Mouse (Mus musculus) CH12.LX (cell line): Measurements from ENCODE around the gene Per1.

Experiments used
- CTCF ChIP-seq, 2 experiments: IDR thresholded peaks in 1 of 2; conservative IDR thresholded peaks in 1 of 2; 2 replicates each; pipeline ENCODE4 v1.5.1; 2011 to 2012; ENCODE audit warnings: low read depth in 2 of 2, low read length in 2 of 2, improper control_type of control experiment in 1 of 2, inconsistent platforms in 1 of 2, mild to moderate bottlenecking in 1 of 2, moderate library complexity in 1 of 2
- ETS1 ChIP-seq: conservative IDR thresholded peaks from 2 replicates; pipeline ENCODE4 v1.6.1; 2012; ENCODE audit warnings: low read depth, mild to moderate bottlenecking, inconsistent platforms, low read length, improper control_type of control experiment, moderate library complexity
- HCFC1 ChIP-seq: IDR thresholded peaks from 2 replicates; pipeline ENCODE4 v1.6.1; 2012; ENCODE audit warnings: low read depth, mild to moderate bottlenecking, inconsistent platforms, low read length, improper control_type of control experiment
- POLR2A ChIP-seq: IDR thresholded peaks from 2 replicates; pipeline ENCODE4 v1.6.1; 2011; ENCODE audit warnings: low read depth, mild to moderate bottlenecking, improper control_type of control experiment, low read length

DNA sequence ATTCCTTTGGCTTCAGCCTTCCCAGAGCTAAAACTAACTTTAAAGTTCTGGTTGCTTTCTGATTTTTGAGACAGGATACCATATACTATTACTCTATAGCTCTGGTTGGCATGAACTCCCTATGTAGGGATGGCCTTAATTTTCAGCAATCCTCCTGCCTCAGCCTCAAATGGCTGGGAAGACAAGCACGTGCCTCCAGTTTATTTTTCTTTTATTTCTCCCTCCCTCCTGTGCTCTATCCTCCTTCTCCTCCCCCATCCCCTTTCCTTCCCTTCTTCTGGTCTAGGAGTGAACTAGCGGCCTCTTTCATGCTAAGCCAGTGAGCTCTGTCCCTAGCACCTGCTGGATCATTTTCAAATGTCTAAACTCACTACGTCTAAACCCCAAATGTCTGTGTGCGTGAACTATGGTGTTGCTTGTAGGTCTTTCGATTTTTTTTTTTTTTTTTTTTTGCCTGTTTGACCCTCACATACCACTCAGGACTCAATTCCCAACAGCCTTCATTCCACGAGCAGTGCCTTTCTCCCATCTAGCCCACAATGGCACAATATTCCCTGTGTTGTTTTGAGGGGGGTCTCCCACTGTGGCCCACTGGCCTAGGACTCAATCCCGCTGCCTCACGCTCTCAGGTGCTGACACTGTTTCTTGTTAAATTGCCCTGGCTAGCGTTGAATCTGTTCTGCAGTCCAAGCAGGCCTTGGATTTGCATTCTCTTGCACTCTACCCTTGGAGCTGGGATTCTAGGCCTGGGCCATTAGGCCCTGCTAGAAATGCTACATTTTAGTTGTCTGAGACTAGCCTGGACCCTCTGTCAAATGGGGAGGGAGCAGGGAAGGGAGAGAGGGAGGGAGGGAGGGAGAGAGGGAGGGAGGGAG is 30.5 kb upstream of the Per1 start:
- TF ChIP-seq POLR2A: no peak
- no peak for TF ChIP-seq CTCF (conservative IDR thresholded peaks at IDR 0.05 in 1 of 2, IDR thresholded peaks at IDR 0.05 in 1 of 2; ENCODE audit: low read depth in 2 of 2, low read length in 2 of 2)
- TF ChIP-seq ETS1: no peak
- no peak for TF ChIP-seq HCFC1
